Mouse (Mus musculus) liver, embryonic 11.5 days (tissue): ENCODE data around the gene Olfr794. TPM values are rescaled to one million over a fixed set of nuclear protein-coding genes. Genes with fewer than 3 reads are reported as not detected.
A peak's percentile ranks its signal among the peaks of the same experiment; 100 is the strongest.

Source experiments
- ATAC-seq: fragments of 200-750 bp; cut with Nextera tagmentation; replicated peaks from 2 replicates; pipeline ENCODE4 v1.8.0; 2017; ENCODE audit warnings: moderate number of reproducible peaks, mild to moderate bottlenecking, moderate TSS enrichment, moderate library complexity; ENCODE audit not compliant: low FRiP score
- DNase-seq: peaks from one replicate; pipeline ENCODE4 v3.0.0-alpha.2; 2017; ENCODE audit warnings: low spot score
- H3K27ac ChIP-seq: fragments of 300-500 bp; sonication (generic); 2 replicates; pipeline ENCODE4 v1.5.1; 2014; ENCODE audit warnings: mild to moderate bottlenecking, low read depth, low read length, control low read depth
- H3K27me3 ChIP-seq: fragments of 300-500 bp; sonication (generic); replicated peaks from 2 replicates; pipeline ENCODE4 v1.6.1; 2014; ENCODE audit warnings: low read length, mixed read lengths; ENCODE audit not compliant: control insufficient read depth, insufficient read depth
- H3K36me3 ChIP-seq: fragments of 300-500 bp; sonication (generic); 2 replicates; pipeline ENCODE4 v1.6.1; 2014; ENCODE audit warnings: mild to moderate bottlenecking, low read length, moderate library complexity, mixed read lengths; ENCODE audit not compliant: control insufficient read depth, insufficient read depth
- H3K4me1 ChIP-seq: fragments of 300-500 bp; sonication (generic); replicated peaks from 2 replicates; pipeline ENCODE4 v1.6.1; 2014; ENCODE audit warnings: low read length, mixed read lengths; ENCODE audit not compliant: control insufficient read depth, insufficient read depth
- H3K4me2 ChIP-seq: fragments of 300-500 bp; sonication (generic); 2 replicates; pipeline ENCODE4 v1.6.1; 2014; ENCODE audit warnings: mild to moderate bottlenecking, control low read depth, moderate library complexity
- H3K4me3 ChIP-seq: fragments of 300-500 bp; sonication (generic); 2 replicates; pipeline ENCODE4 v1.5.1; 2014; ENCODE audit warnings: low read depth, low read length, control low read depth
- H3K9ac ChIP-seq: fragments of 300-500 bp; sonication (generic); 2 replicates; pipeline ENCODE4 v1.6.1; 2014; ENCODE audit warnings: low read depth, low read length, control low read depth
- H3K9me3 ChIP-seq: fragments of 300-500 bp; sonication (generic); 2 replicates; pipeline ENCODE4 v1.6.1; 2016; ENCODE audit warnings: low read length, inconsistent platforms, mixed read lengths; ENCODE audit not compliant: control insufficient read depth
- WGBS: fragments of 180-500 bp; shearing (Covaris S2); extraction: QIAGEN DNeasy Blood & Tissue Kit; methylation state at CpG from one replicate; pipeline ENCODE4 v1.1.7; 2014; 5-methylcytosine and 5-hydroxymethylcytosine counted together
- microRNA-seq: library from miRNA; unstranded; fragments of <30 nt; microRNA quantifications from one replicate; pipeline ENCODE4, GENCODE M21; 2017; ENCODE audit warnings: borderline number of aligned reads
- polyA plus RNA-seq: library from polyadenylated mRNA; unstranded; fragments of >200 nt; fragmentation: Nextera tagmentation; extraction: Ambion mirVana; gene quantifications from 2 replicates; pipeline ENCODE4 v1.2.1, GENCODE M21; 2014

Gene Olfr794
- polyA plus RNA-seq = not detected in 2 replicates

DNA sequence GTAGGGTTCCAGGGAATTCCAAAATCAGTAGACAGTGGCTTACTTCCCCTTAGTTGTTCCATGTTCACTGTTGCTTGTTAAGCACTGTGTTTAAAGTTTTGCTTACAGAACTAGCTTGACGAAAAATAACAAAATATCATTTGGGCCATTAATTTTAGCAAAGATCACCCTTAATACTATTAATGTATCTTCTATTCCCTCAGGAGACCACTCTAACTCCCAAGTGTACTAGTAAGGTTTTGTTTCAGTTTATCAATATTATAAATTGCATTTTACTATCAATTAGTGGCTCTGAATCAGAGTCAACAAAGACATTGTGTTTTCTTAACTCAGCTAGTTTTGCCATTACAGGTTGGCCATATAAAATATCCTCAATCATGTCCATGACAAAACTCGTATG is at the start of gene Olfr794:
Gene Olfr794, plus strand, starts transcription at position 301 of the 400 bp plus-strand sequence.
- H3K27me3 ChIP-seq = no peaks in the 10 kb centered on the region
- no peaks in the 10 kb centered on the region for H3K4me1 ChIP-seq
- no peak within 1 kb of the TSS for H3K9ac ChIP-seq
- DNase-seq = no peak
- no peaks in the 10 kb centered on the region for H3K9me3 ChIP-seq
- no peak within 1 kb of the TSS for H3K4me3 ChIP-seq
- H3K27ac ChIP-seq = no peak within 1 kb of the TSS
- H3K4me2 ChIP-seq = no peak within 1 kb of the TSS
- no peaks in the 10 kb centered on the region for H3K36me3 ChIP-seq
- 75% methylated on average over 2 of the region's 2 CpGs for WGBS
- ATAC-seq = no peak

- H3K27me3 ChIP-seq = no peaks in the 10 kb centered on the region
- H3K9ac ChIP-seq = no peak within 1 kb of the TSS
- no peak within 1 kb of the TSS for H3K4me2 ChIP-seq
- no peak within 1 kb of the TSS for H3K4me3 ChIP-seq
- no peaks in the 10 kb centered on the region for H3K36me3 ChIP-seq
- H3K27ac ChIP-seq = no peak within 1 kb of the TSS
- no peaks in the 10 kb centered on the region for H3K4me1 ChIP-seq
- DNase-seq = no peak
- H3K9me3 ChIP-seq = no peaks in the 10 kb centered on the region
- WGBS = 65% methylated on average over 3 of the region's 3 CpGs
- ATAC-seq = no peak
These were observed 46.0 kb upstream of the Olfr794 start, which contains the start of gene Olfr791 for GRCm38 (mm10) chr10:129521492-129521891. Gene Olfr791, plus strand, starts transcription at chr10:129521792.

GRCm38 (mm10) chr10:129538862-129539261 is 28.6 kb upstream of the Olfr794 start, which contains the start of gene Olfr792:
Gene Olfr792, plus strand, starts transcription at chr10:129539162.
- no peak within 1 kb of the TSS for H3K27ac ChIP-seq

GRCm38 (mm10) chr10:129549354-129549753 is 18.1 kb upstream of the Olfr794 start:
- H3K27ac ChIP-seq = no peak overlapping the region
- H3K9me3 ChIP-seq = no peaks in the 10 kb centered on the region; the same call in 1 of the 2 replicates
- 44% methylated on average over 1 of the region's 1 CpGs for WGBS
- ATAC-seq (peak; percentile 23; the same call in 1 of the 2 replicates), DNase-seq (no peak)
- H3K4me2 ChIP-seq = no peak overlapping the region
- H3K4me3 ChIP-seq = no peak overlapping the region
- H3K36me3 ChIP-seq = no peaks in the 10 kb centered on the region
- H3K9ac ChIP-seq = no peak overlapping the region
- H3K27me3 ChIP-seq = no peaks in the 10 kb centered on the region
- H3K4me1 ChIP-seq = no peaks in the 10 kb centered on the region

More at GRCm38 (mm10) chr10:129538862-129539261, 28.6 kb upstream of the Olfr794 start, which contains the start of gene Olfr792:
- H3K9me3 ChIP-seq = peaks cover under 1% of the 10 kb centered on the region; the same call in 1 of the 2 replicates
- no peak within 1 kb of the TSS for H3K9ac ChIP-seq
- H3K4me2 ChIP-seq = no peak within 1 kb of the TSS
- H3K4me1 ChIP-seq = no peaks in the 10 kb centered on the region
- no peak within 1 kb of the TSS for H3K4me3 ChIP-seq
- 76% methylated on average over 1 of the region's 1 CpGs for WGBS
- no peak for ATAC-seq
- no peaks in the 10 kb centered on the region for H3K36me3 ChIP-seq
- DNase-seq = no peak
- no peaks in the 10 kb centered on the region for H3K27me3 ChIP-seq

DNA sequence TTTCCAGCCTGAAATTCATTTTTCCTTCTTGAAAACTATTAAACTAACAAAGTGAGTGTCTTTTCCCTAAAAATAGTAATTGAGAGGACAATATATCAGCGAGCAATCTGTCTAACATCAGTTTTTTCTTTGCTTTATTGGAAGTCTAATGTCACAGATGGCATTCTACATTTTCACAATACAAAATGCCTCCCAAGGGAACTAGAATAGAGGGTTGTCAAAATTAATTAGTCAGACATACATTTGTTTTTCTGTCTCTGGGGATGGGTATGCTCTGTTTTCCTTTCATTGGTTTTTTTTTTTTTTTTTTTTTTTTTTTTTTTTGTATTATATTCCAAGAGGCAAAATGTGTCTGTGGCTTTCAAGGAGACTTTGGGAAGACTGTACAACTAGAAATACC is 9.6 kb downstream of the Olfr794 start:
- Histone ChIP-seq H3K4me1 (no peaks in the 10 kb centered on the region), H3K36me3 (no peaks in the 10 kb centered on the region), H3K27ac (no peak overlapping the region), H3K9ac (no peak overlapping the region), H3K9me3 (no peaks in the 10 kb centered on the region), H3K4me3 (no peak overlapping the region), H3K4me2 (no peak overlapping the region), H3K27me3 (no peaks in the 10 kb centered on the region)
- DNase-seq (no peak), ATAC-seq (no peak)
- WGBS = 62% methylated on average over 1 of the region's 1 CpGs

DNA sequence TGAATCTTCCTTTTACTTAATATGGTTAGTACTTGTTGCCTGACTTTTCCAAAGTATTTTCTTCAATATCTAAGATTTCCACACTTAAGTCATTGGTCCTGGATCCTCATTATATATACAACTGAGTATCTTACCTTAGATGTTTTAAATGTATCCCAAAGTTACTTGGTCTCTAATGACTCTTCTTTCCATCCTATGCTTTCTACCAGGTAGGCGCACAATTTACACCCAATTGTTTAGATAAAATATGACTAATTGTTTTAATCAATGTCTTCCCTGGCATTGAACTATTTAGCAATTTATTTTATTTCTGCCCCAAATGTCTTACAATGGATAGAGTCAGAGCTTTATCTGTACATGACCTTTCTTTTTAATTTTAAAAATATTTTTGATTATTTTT is 45.0 kb downstream of the Olfr794 start, which contains the start of gene Olfr796:
Gene Olfr796, minus strand, starts transcription at position 101 of the 400 bp plus-strand sequence.
- Histone ChIP-seq H3K27me3 (no peaks in the 10 kb centered on the region), H3K4me3 (no peak within 1 kb of the TSS), H3K4me2 (no peak within 1 kb of the TSS), H3K27ac (no peak within 1 kb of the TSS), H3K36me3 (no peaks in the 10 kb centered on the region), H3K9ac (no peak within 1 kb of the TSS), H3K4me1 (no peaks in the 10 kb centered on the region), H3K9me3 (no peaks in the 10 kb centered on the region)
- DNase-seq (no peak), ATAC-seq (no peak)
- WGBS = 81% methylated on average over 1 of the region's 1 CpGs

DNA sequence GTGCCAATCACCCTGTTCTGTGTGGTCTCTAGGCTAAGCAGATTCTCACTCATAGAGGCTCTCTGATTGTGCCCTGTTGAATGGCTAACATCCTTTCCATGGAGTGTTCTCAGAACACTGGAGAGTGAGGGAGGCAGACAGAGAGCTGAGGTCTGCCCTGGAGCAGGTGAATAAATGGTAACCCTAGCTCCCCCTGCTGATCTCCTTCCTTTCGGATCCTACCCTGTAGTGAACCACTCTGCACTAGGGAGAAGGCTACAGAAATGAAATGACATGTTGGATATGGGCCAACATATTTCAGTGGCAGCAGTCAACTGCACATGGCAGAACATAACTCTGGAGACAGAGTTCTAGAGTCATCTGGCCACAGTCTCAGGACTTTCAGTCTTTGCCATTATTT is 54.3 kb downstream of the Olfr794 start:
- no peak overlapping the region for H3K9ac ChIP-seq
- H3K4me1 ChIP-seq = no peaks in the 10 kb centered on the region
- H3K27ac ChIP-seq = no peak overlapping the region
- no peaks in the 10 kb centered on the region for H3K36me3 ChIP-seq
- DNase-seq = no peak
- ATAC-seq = no peak; the same call in 1 of the 2 replicates
- 15% methylated on average over 1 of the region's 1 CpGs for WGBS
- no peak overlapping the region for H3K4me3 ChIP-seq
- H3K27me3 ChIP-seq = no peaks in the 10 kb centered on the region
- H3K9me3 ChIP-seq = no peaks in the 10 kb centered on the region
- H3K4me2 ChIP-seq = no peak overlapping the region

Small RNAs within 50 kb of the gene (microRNA-seq; reads per million reads assigned to microRNA genes)
- gene Gm23252 = not detected

Other genes starting within 250 kb of the Olfr794 start
- gene Olfr780, start 249.5 kb upstream of the Olfr794 start, polyA plus RNA-seq = not detected in 2 replicates
- gene Olfr781, start 238.8 kb upstream of the Olfr794 start, polyA plus RNA-seq = not detected in 2 replicates
- gene Olfr782, start 218.8 kb upstream of the Olfr794 start, polyA plus RNA-seq = not detected in 2 replicates
- gene Olfr784, start 183.6 kb upstream of the Olfr794 start, polyA plus RNA-seq = 0.07 TPM in 1 of 2 replicates, not detected in the other
- not detected in 2 replicates for gene Olfr785, start 162.2 kb upstream of the Olfr794 start, polyA plus RNA-seq
- not detected in 2 replicates for gene Olfr786, start 140.3 kb upstream of the Olfr794 start, polyA plus RNA-seq
- not detected in 2 replicates for gene Olfr787, start 105.8 kb upstream of the Olfr794 start, polyA plus RNA-seq
- gene Olfr788, start 96.7 kb upstream of the Olfr794 start, polyA plus RNA-seq = not detected in 2 replicates
- not detected in 2 replicates for gene Olfr789, start 82.9 kb upstream of the Olfr794 start, polyA plus RNA-seq
- not detected in 2 replicates for gene Olfr790, start 69.2 kb upstream of the Olfr794 start, polyA plus RNA-seq
- not detected in 2 replicates for gene Olfr791, start 45.9 kb upstream of the Olfr794 start, polyA plus RNA-seq
- not detected in 2 replicates for gene Olfr792, start 28.5 kb upstream of the Olfr794 start, polyA plus RNA-seq
- gene Olfr796, start 44.9 kb downstream of the Olfr794 start, polyA plus RNA-seq = not detected in 2 replicates
- gene Olfr798, start 60.3 kb downstream of the Olfr794 start, polyA plus RNA-seq = not detected in 2 replicates
- gene Olfr799, start 69.8 kb downstream of the Olfr794 start, polyA plus RNA-seq = not detected in 2 replicates
- not detected in 2 replicates for gene Olfr800, start 90.0 kb downstream of the Olfr794 start, polyA plus RNA-seq
- gene Olfr801, start 106.2 kb downstream of the Olfr794 start, polyA plus RNA-seq = not detected in 2 replicates
- gene Olfr802, start 120.5 kb downstream of the Olfr794 start, polyA plus RNA-seq = not detected in 2 replicates
- gene Olfr803, start 126.6 kb downstream of the Olfr794 start, polyA plus RNA-seq = not detected in 2 replicates
- not detected in 2 replicates for gene Olfr804, start 135.6 kb downstream of the Olfr794 start, polyA plus RNA-seq
- not detected in 2 replicates for gene Olfr805, start 161.7 kb downstream of the Olfr794 start, polyA plus RNA-seq
- not detected in 2 replicates for gene Olfr806, start 174.3 kb downstream of the Olfr794 start, polyA plus RNA-seq
- gene Olfr807, start 190.1 kb downstream of the Olfr794 start, polyA plus RNA-seq = not detected in 2 replicates
- not detected in 2 replicates for gene Olfr808, start 197.8 kb downstream of the Olfr794 start, polyA plus RNA-seq
- gene Olfr809, start 207.0 kb downstream of the Olfr794 start, polyA plus RNA-seq = not detected in 2 replicates
- not detected in 2 replicates for gene Olfr810, start 227.3 kb downstream of the Olfr794 start, polyA plus RNA-seq
- gene Olfr811, start 236.7 kb downstream of the Olfr794 start, polyA plus RNA-seq = not detected in 2 replicates